8 mouse cellular contexts compared by ENCODE assay signal in genomic region chr2:124927882-124928758, GRCm38 (mm10).
DNase-seq lines count a peak whose midpoint lies in the region; ATAC-seq and TF ChIP-seq lines count a peak whose summit lies in the region.

No protein-coding gene starts in this region.

- 91% methylated on average over 10 of the region's 10 CpGs for WGBS in intestine, postnatal 0 days

- H3K27ac ChIP-seq in gastrocnemius, adult 2 months, result peak overlapping the region; percentile 29; the same call in 1 of the 2 replicates
- no peak overlapping the region for H3K27ac ChIP-seq in intestine, postnatal 0 days (ENCODE audit: low read depth, low read length)

- no peaks in the 10 kb centered on the region for H3K4me1 ChIP-seq in intestine, postnatal 0 days (replicated peaks; ENCODE audit: control insufficient read depth, insufficient read depth, low read length)

- no peak overlapping the region for H3K9ac ChIP-seq in intestine, postnatal 0 days (ENCODE audit: low read depth, low read length)

- no peaks in the 10 kb centered on the region for H3K9me3 ChIP-seq in intestine, postnatal 0 days (ENCODE audit: control insufficient read depth)

- H3K4me2 ChIP-seq in intestine, postnatal 0 days (replicated peaks; ENCODE audit: low read depth), result no peak overlapping the region

- no peaks in the 10 kb centered on the region for H3K36me3 ChIP-seq in intestine, postnatal 0 days (ENCODE audit: control insufficient read depth, insufficient read depth)

- ATAC-seq in intestine, postnatal 0 days, result peak; percentile 63; the same call in 1 of the 2 replicates
- ATAC-seq in erythroblast, adult 5-6 weeks (replicated peaks; ENCODE audit: low FRiP score, poor library complexity, severe bottlenecking), result no peak

- intact Hi-C loops in gastrocnemius, adult 2 months (cut with DNase I), result loop anchor here (1.0 to 5.0 kb wide), 4 partner anchors 259 to 827 kb away; no protein-coding TSS in a partner anchor
- intact Hi-C loops in left cerebral cortex, postnatal 4 days (cut with DNase I), result loop anchor here (2.0 to 10.0 kb wide), 3 partner anchors 316 to 1613 kb away; no protein-coding TSS in a partner anchor

- H3K4me3 ChIP-seq in gastrocnemius, adult 2 months, result no peak overlapping the region
- H3K4me3 ChIP-seq in intestine, postnatal 0 days (ENCODE audit: low read depth, low read length), result no peak overlapping the region

- peak; percentile 91 for TF ChIP-seq CTCF in gastrocnemius, adult 2 months (IDR thresholded peaks at IDR 0.05)
- peak; percentile 83 for TF ChIP-seq CTCF in intestine, postnatal 0 days (IDR thresholded peaks at IDR 0.05; ENCODE audit: low read depth)

- H3K27me3 ChIP-seq in intestine, postnatal 0 days (replicated peaks; ENCODE audit: control insufficient read depth, insufficient read depth, low read length), result no peaks in the 10 kb centered on the region

- DNase-seq in testis, postnatal 10 days (ENCODE audit: low spot score), result peak; percentile 73
- no peak for DNase-seq in testis, postnatal 14 days (ENCODE audit: low spot score)
- peak; percentile 54 to 62 for DNase-seq in cerebellum, postnatal 36 days
- DNase-seq in gastrocnemius, adult 2 months, result peak; percentile 61
- peak; percentile 66 for DNase-seq in left cerebral cortex, postnatal 4 days
- peak; percentile 2 for DNase-seq in naive thymus-derived CD4-positive, alpha-beta T cell, adult 2 months (ENCODE audit: low read depth)
